ENCODE assay signal across 8 mouse cellular contexts in the genomic region with DNA sequence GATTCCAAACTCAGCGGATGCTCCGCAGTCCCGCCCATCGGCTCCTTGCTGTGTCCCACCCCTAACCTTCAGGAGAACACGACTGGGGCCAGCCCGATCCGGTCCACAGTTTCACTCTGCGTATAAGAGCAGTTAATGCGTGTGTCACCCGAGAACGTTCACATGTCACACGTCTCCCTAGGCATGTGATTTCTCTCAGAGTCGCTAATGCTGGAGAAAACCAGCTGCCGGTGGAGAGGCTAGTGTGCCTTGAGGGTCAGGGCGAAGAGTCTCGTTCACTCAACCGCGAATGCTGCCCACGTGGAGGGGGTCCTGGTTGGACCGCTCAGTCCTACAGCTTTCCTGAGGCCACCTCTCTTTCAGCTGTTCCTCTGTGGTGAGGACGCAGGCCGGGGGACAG. TPM values are rescaled to one million over a fixed set of nuclear protein-coding genes. Genes with fewer than 3 reads are reported as not detected.
DNase-seq lines count a peak whose midpoint lies in the region; ATAC-seq and TF ChIP-seq lines count a peak whose summit lies in the region.

No protein-coding gene starts in this region.

- H3K9me3 ChIP-seq in heart, embryonic 15.5 days (replicated peaks), result no peaks in the 10 kb centered on the region
- H3K9me3 ChIP-seq in kidney, postnatal 0 days (replicated peaks; ENCODE audit: low read length), result no peaks in the 10 kb centered on the region
- no peaks in the 10 kb centered on the region for H3K9me3 ChIP-seq in midbrain, embryonic 14.5 days (ENCODE audit: control insufficient read depth, low read length)

- H3K9ac ChIP-seq in heart, embryonic 15.5 days, result no peak overlapping the region
- 0 out of 2 replicates have a peak overlapping the region, but pooled peaks have one; percentile 2 for H3K9ac ChIP-seq in kidney, postnatal 0 days (ENCODE audit: low read depth, low read length)
- H3K9ac ChIP-seq in midbrain, embryonic 14.5 days (replicated peaks; ENCODE audit: low read length), result no peak overlapping the region

- peak overlapping the region; percentile 38 for H3K4me2 ChIP-seq in heart, embryonic 15.5 days
- peak overlapping the region; percentile 38 for H3K4me2 ChIP-seq in kidney, postnatal 0 days (ENCODE audit: low read length)
- peak overlapping the region; percentile 11; the same call in 1 of the 2 replicates for H3K4me2 ChIP-seq in midbrain, embryonic 14.5 days (ENCODE audit: low read length)

- H3K27ac ChIP-seq in heart, embryonic 15.5 days, result peak overlapping the region; percentile 73
- peak overlapping the region; percentile 77 for H3K27ac ChIP-seq in kidney, postnatal 0 days
- no peak overlapping the region for H3K27ac ChIP-seq in midbrain, embryonic 14.5 days (replicated peaks; ENCODE audit: low read depth, low read length)

- H3K36me3 ChIP-seq in heart, embryonic 15.5 days, result no peaks in the 10 kb centered on the region
- H3K36me3 ChIP-seq in kidney, postnatal 0 days (ENCODE audit: insufficient read depth, low read length), result no peaks in the 10 kb centered on the region
- H3K36me3 ChIP-seq in midbrain, embryonic 14.5 days (ENCODE audit: control insufficient read depth, insufficient read depth, low read length), result no peaks in the 10 kb centered on the region

- no peak for TF ChIP-seq CTCF in kidney, postnatal 0 days (IDR thresholded peaks at IDR 0.05; ENCODE audit: low read depth)

- no peak overlapping the region for H3K4me3 ChIP-seq in heart, embryonic 15.5 days
- no peak overlapping the region for H3K4me3 ChIP-seq in kidney, postnatal 0 days (replicated peaks; ENCODE audit: low read depth, low read length)
- H3K4me3 ChIP-seq in midbrain, embryonic 14.5 days (replicated peaks; ENCODE audit: low read depth, low read length), result no peak overlapping the region

- peaks cover 62% of the 10 kb centered on the region for H3K4me1 ChIP-seq in heart, embryonic 15.5 days (replicated peaks)
- peaks cover 11% of the 10 kb centered on the region for H3K4me1 ChIP-seq in kidney, postnatal 0 days (replicated peaks; ENCODE audit: insufficient read depth, low read length)
- H3K4me1 ChIP-seq in midbrain, embryonic 14.5 days (ENCODE audit: control insufficient read depth, insufficient read depth, low read length), result peaks cover 14% of the 10 kb centered on the region; the same call in 1 of the 2 replicates

- DNase-seq in gastrocnemius, adult 18-20 months (ENCODE audit: low spot score), result peak; percentile 70
- no peak for DNase-seq in gastrocnemius, postnatal 4 days (ENCODE audit: low spot score in 2 of 2)
- peak; percentile 92 for DNase-seq in kidney, postnatal 0 days (ENCODE audit: low spot score)
- DNase-seq in midbrain, embryonic 14.5 days, result peak; percentile 44
- DNase-seq in cerebellum, adult 9-11 months, result no peak
- no peak for DNase-seq in frontal cortex, postnatal 25 days (ENCODE audit: low spot score in 2 of 2)

- ATAC-seq in heart, embryonic 15.5 days (replicated peaks; ENCODE audit: insufficient number of reproducible peaks, insufficient read depth, low FRiP score, low read depth), result peak; percentile 40; the same call in 1 of the 2 replicates
- ATAC-seq in kidney, postnatal 0 days (replicated peaks; ENCODE audit: low FRiP score, low read depth), result peak; percentile 89
- no peak for ATAC-seq in midbrain, embryonic 14.5 days (ENCODE audit: low FRiP score, low TSS enrichment)
- ATAC-seq in monocyte, adult 5-6 weeks (replicated peaks; ENCODE audit: insufficient number of reproducible peaks, low FRiP score, low TSS enrichment, poor library complexity, severe bottlenecking), result no peak

- no peaks in the 10 kb centered on the region for H3K27me3 ChIP-seq in heart, embryonic 15.5 days
- no peaks in the 10 kb centered on the region for H3K27me3 ChIP-seq in kidney, postnatal 0 days (ENCODE audit: insufficient read depth, low read length)
- H3K27me3 ChIP-seq in midbrain, embryonic 14.5 days (ENCODE audit: control insufficient read depth, insufficient read depth, low read length), result no peaks in the 10 kb centered on the region

- 15% methylated on average over 22 of the region's 22 CpGs for WGBS in heart, embryonic 15.5 days
- WGBS in kidney, postnatal 0 days, result 4% methylated on average over 22 of the region's 22 CpGs
- 8% methylated on average over 22 of the region's 22 CpGs for WGBS in midbrain, embryonic 14.5 days

RNA-seq across cellular contexts. Expression of gene Sec14l1, which starts 23.1 kb away (rescaled TPM):
- 10 to 100 TPM; 52.1 to 53.3 TPM for total RNA-seq in gastrocnemius, adult 18-20 months (2021)
- 100 to 1,000 TPM; 134 to 144 TPM for total RNA-seq in gastrocnemius, postnatal 4 days (2021)
- 42.1 and 48.8 TPM in 2 replicates for polyA plus RNA-seq in heart, embryonic 15.5 days (2015; fragmentation: Nextera tagmentation; extraction: Ambion mirVana)
- polyA plus RNA-seq in kidney, postnatal 0 days (2015; fragmentation: Nextera tagmentation; extraction: Ambion mirVana), result 87.6 and 93.7 TPM in 2 replicates
- 48.7 and 58.1 TPM in 2 replicates for polyA plus RNA-seq in midbrain, embryonic 14.5 days (2014; fragmentation: Nextera tagmentation; extraction: Ambion mirVana)
- 65.4 to 73.2 TPM (median 72.7 TPM) in 3 replicates for total RNA-seq in monocyte, adult 5-6 weeks (2017)

Comparison
In these comparisons a context has a peak if more than half of its experiments do, and no peak if none do; other contexts are left out.
1. DNase-seq: peak in gastrocnemius, adult 18-20 months (single experiment), kidney, postnatal 0 days (single experiment) and midbrain, embryonic 14.5 days (single experiment); none in gastrocnemius, postnatal 4 days (0 of 2), cerebellum, adult 9-11 months (single experiment) and frontal cortex, postnatal 25 days (0 of 2).
2. ATAC-seq: peak in heart, embryonic 15.5 days (single experiment) and kidney, postnatal 0 days (single experiment); none in midbrain, embryonic 14.5 days (single experiment) and monocyte, adult 5-6 weeks (single experiment).
3. Peak in every context shown above with its lines, with median percentiles within 50 percentile points of each other: H3K4me2 ChIP-seq.